21 mouse cellular contexts compared by ENCODE assay signal in the genomic region with DNA sequence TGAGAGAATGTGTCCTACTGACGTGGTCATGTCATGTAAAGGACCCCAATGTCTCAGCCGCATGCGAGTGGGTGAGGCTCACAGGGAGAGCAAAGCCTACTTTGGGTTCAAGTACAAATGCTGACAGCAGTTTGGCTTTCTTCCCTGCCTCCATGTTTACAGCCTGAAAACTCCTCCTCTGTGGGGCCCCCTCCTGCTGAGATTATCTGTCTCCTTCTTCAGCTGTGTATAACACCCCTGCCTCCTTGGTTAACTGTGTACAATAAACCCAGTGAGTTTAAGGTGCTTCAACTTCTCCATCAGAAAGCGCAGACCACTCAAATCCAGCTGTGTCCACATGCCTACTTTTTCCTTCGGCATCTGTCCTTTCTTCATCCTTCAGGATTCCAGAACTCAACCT.
A peak's percentile ranks its signal among the peaks of the same experiment; 100 is the strongest.
DNase-seq lines count a peak whose midpoint lies in the region; ATAC-seq and TF ChIP-seq lines count a peak whose summit lies in the region.
"Had no signal": no experiment of that assay in that cellular context is flagged by ENCODE, and none has a peak within 500 bp of the region (broad histone marks: within the 10 kb centered on the region; RNA-seq: fewer than 3 reads in every experiment).

No protein-coding gene starts in this region.

- ATAC-seq in lung, embryonic 14.5 days (ENCODE audit: insufficient read depth), result peak; percentile 67; the same call in 1 of the 2 replicates
- ATAC-seq in lung, embryonic 16.5 days (ENCODE audit: low read depth), result peak; percentile 60
- ATAC-seq: forebrain, embryonic 14.5 days; forebrain, embryonic 16.5 days had no signal

- H3K9ac ChIP-seq in lung, embryonic 14.5 days, result no peak overlapping the region
- no peak overlapping the region for H3K9ac ChIP-seq in lung, embryonic 16.5 days (ENCODE audit: low read length)
- H3K9ac ChIP-seq: embryonic facial prominence, embryonic 13.5 days; embryonic facial prominence, embryonic 15.5 days; forebrain, embryonic 12.5 days had no signal

- H3K9me3 ChIP-seq in lung, embryonic 14.5 days (ENCODE audit: low read depth, low read length), result no peaks in the 10 kb centered on the region
- H3K9me3 ChIP-seq in lung, embryonic 16.5 days (ENCODE audit: control insufficient read depth, low read length), result no peaks in the 10 kb centered on the region
- H3K9me3 ChIP-seq: embryonic facial prominence, embryonic 13.5 days; embryonic facial prominence, embryonic 15.5 days; forebrain, embryonic 10.5 days; forebrain, embryonic 12.5 days had no signal

- TF ChIP-seq CTCF in lung, embryonic 14.5 days (IDR thresholded peaks at IDR 0.05; ENCODE audit: low read depth), result no peak

- H3K4me2 ChIP-seq in lung, embryonic 14.5 days, result no peak overlapping the region
- H3K4me2 ChIP-seq in lung, embryonic 16.5 days (ENCODE audit: low read depth, low read length), result no peak overlapping the region
- H3K4me2 ChIP-seq: embryonic facial prominence, embryonic 13.5 days; embryonic facial prominence, embryonic 15.5 days; forebrain, embryonic 12.5 days had no signal

- H3K4me1 ChIP-seq in lung, embryonic 14.5 days (ENCODE audit: insufficient read depth), result peaks cover 6% of the 10 kb centered on the region; the same call in 1 of the 2 replicates
- peaks cover 7% of the 10 kb centered on the region; the same call in 1 of the 2 replicates for H3K4me1 ChIP-seq in lung, embryonic 16.5 days (replicated peaks; ENCODE audit: control insufficient read depth, insufficient read depth, low read length)

- peak overlapping the region; percentile 9; the same call in 1 of the 2 replicates for H3K27ac ChIP-seq in lung, embryonic 14.5 days (ENCODE audit: low read depth)
- H3K27ac ChIP-seq in lung, embryonic 16.5 days (ENCODE audit: low read length), result no peak overlapping the region
- H3K27ac ChIP-seq: embryonic facial prominence, embryonic 15.5 days; forebrain, embryonic 10.5 days; forebrain, embryonic 12.5 days had no signal

- no peaks in the 10 kb centered on the region for H3K27me3 ChIP-seq in lung, embryonic 14.5 days (ENCODE audit: insufficient read depth, low read length)
- no peaks in the 10 kb centered on the region for H3K27me3 ChIP-seq in lung, embryonic 16.5 days (ENCODE audit: control insufficient read depth, insufficient read depth, low read depth, low read length)
- H3K27me3 ChIP-seq: embryonic facial prominence, embryonic 13.5 days; embryonic facial prominence, embryonic 15.5 days; forebrain, embryonic 12.5 days had no signal

- 60% methylated on average over 5 of the region's 5 CpGs for WGBS in lung, embryonic 14.5 days
- whole genome bisulfite sequencing in lung, embryonic 16.5 days, result 52% methylated on average over 5 of the region's 5 CpGs

- no peak overlapping the region for H3K4me3 ChIP-seq in lung, embryonic 14.5 days (ENCODE audit: low read depth, low read length)
- no peak overlapping the region for H3K4me3 ChIP-seq in lung, embryonic 16.5 days (ENCODE audit: low read length)
- H3K4me3 ChIP-seq: embryonic facial prominence, embryonic 13.5 days; embryonic facial prominence, embryonic 15.5 days; erythroblast, embryonic 14.5 days; forebrain, embryonic 10.5 days; forebrain, embryonic 12.5 days had no signal

- DNase-seq in lung, embryonic 14.5 days, result peak; percentile 76
- no peak for DNase-seq in lung, postnatal 10 days
- DNase-seq in lung, postnatal 4 days, result no peak
- DNase-seq: adrenal gland, adult 2 months; adrenal gland, postnatal 10 days; adrenal gland, postnatal 25 days; cerebellum, adult 11 months; cerebellum, adult 18-20 months; cerebellum, adult 8-10 months; cerebellum, adult 9-11 months; cerebellum, postnatal 14 days; cerebellum, postnatal 36 days; embryo, embryonic 11 days had no signal

- H3K36me3 ChIP-seq in lung, embryonic 14.5 days (ENCODE audit: insufficient read depth), result no peaks in the 10 kb centered on the region
- no peaks in the 10 kb centered on the region for H3K36me3 ChIP-seq in lung, embryonic 16.5 days (ENCODE audit: control insufficient read depth, insufficient read depth, low read length)
- H3K36me3 ChIP-seq: embryonic facial prominence, embryonic 13.5 days; embryonic facial prominence, embryonic 15.5 days; forebrain, embryonic 10.5 days; forebrain, embryonic 12.5 days had no signal
